Comparison of ENCODE assay signal across 24 mouse cellular contexts in the genomic region with DNA sequence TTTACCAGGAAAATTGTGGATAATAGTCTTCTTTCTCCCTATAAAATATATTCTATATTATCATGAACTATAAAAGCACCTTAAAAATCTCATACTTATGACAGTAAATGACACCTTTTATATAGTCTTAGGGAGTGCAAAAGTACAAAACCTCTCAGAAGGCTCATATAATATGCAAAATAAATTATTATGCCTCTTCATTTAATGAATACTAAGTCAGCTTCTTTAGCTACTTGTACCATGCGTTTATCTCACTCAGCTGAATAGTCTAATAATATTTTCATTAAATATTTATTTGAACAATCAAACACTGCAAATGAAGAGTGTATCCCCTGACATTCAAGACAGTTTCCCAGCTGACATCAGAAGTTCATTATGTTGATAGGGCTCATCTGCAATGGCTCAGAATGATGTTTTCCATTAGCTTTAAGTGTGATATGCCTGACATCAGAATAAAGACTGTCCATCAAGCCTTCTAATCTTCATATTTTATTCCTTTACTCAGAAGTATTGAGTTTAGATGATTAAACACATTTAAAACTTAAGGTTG.
"Had no signal": no experiment of that assay in that cellular context is flagged by ENCODE, and none has a peak within 500 bp of the region (broad histone marks: within the 10 kb centered on the region; RNA-seq: fewer than 3 reads in every experiment).

No protein-coding gene starts in this region.

- DNase-seq: kidney, adult 18-20 months; kidney, adult 9 months; kidney, postnatal 25 days; layer of hippocampus, adult 9-11 months; liver; lung, adult 18-20 months; lung, postnatal 10 days; lung, postnatal 36 days; right cerebral cortex, adult 18-20 months; right cerebral cortex, postnatal 14 days; right cerebral cortex, postnatal 4 days; thymus, adult 2 months; thymus, postnatal 14 days; thymus, postnatal 4 days had no signal

- H3K36me3 ChIP-seq: limb, embryonic 10.5 days; limb, embryonic 13.5 days; liver, embryonic 12.5 days; liver, embryonic 15.5 days; lung, embryonic 15.5 days had no signal

- H3K4me2 ChIP-seq: limb, embryonic 13.5 days; liver, embryonic 12.5 days; liver, embryonic 15.5 days; lung, embryonic 15.5 days; midbrain, embryonic 11.5 days had no signal

- H3K27ac ChIP-seq: layer of hippocampus, adult 2 months; limb, embryonic 10.5 days; limb, embryonic 13.5 days; liver, embryonic 12.5 days; liver, embryonic 15.5 days; lung, embryonic 15.5 days; stomach, postnatal 0 days had no signal

- H3K27me3 ChIP-seq: limb, embryonic 13.5 days; liver, embryonic 12.5 days; liver, embryonic 15.5 days; lung, embryonic 15.5 days; megakaryocyte, embryonic 14.5 days had no signal

- H3K9me3 ChIP-seq: limb, embryonic 10.5 days; limb, embryonic 13.5 days; liver, embryonic 12.5 days; liver, embryonic 15.5 days; lung, embryonic 15.5 days; megakaryocyte, embryonic 14.5 days had no signal

- H3K4me1 ChIP-seq: limb, embryonic 10.5 days; limb, embryonic 13.5 days; liver, embryonic 12.5 days; liver, embryonic 15.5 days; lung, embryonic 15.5 days; megakaryocyte, embryonic 14.5 days had no signal

- ATAC-seq: intestine, embryonic 16.5 days; liver, embryonic 12.5 days had no signal

- H3K4me3 ChIP-seq: layer of hippocampus, adult 2 months; limb, embryonic 10.5 days; limb, embryonic 13.5 days; liver, embryonic 12.5 days; liver, embryonic 15.5 days; lung, embryonic 15.5 days; megakaryocyte, embryonic 14.5 days had no signal

- H3K9ac ChIP-seq: limb, embryonic 13.5 days; liver, embryonic 12.5 days; liver, embryonic 15.5 days; lung, embryonic 15.5 days had no signal
